Mouse (Mus musculus): ENCODE data around the gene Cenpv. TPM values are rescaled to one million over a fixed set of nuclear protein-coding genes. Genes with fewer than 3 reads are reported as not detected.

The Cenpv gene
- polyA plus RNA-seq (2014; fragmentation: Nextera tagmentation; extraction: Ambion mirVana) = 44.2 and 50.0 TPM in 2 replicates

DNA sequence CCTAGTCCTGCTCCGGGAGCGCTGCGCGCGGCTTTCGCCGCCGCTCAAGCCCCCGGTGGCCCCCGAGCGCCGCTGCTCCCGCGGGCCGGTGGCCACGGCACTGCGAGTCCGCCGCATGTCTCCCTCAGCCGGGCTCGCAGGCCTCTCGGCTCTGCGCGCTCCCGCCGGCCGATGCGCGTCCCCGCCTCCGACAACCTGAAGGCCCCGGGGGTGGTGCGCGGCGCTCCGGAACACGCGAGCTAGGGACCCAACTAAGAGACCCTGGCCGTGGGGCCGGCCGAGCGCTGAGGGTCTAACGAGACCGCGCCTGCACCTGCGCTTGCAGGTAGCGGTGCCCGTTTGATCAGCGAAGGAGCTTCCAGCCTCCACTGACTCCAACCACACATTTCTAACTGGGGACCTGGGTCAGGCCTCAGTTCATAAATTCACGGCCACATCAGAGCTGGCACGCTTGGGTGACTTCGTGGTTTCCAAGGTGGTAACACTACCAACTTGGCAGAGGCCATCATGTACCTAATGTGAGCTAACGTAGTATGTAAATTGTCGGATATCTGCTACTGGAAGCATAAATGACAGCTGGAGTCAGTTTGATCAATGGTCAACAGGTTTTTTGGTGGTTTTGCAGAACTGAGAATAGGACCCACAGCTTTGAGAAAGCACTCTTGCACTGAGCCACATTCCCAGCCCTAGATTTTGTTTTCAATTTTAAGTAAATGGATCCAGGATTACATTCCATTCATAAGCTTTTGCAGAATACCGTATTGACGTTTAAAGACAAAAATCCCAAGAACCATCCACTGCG is at the start of gene Cenpv:
Gene Cenpv, minus strand, starts transcription at position 173 of the 802 bp plus-strand sequence.
- DNase-seq (ENCODE audit: low spot score) = peak; percentile 83
- Histone ChIP-seq H3K4me3 (ENCODE audit: low read depth, low read length) (peak within 1 kb of the TSS; percentile 61), H3K27me3 (ENCODE audit: control insufficient read depth, insufficient read depth, low read length) (no peaks in the 10 kb centered on the region), H3K4me2 (replicated peaks; ENCODE audit: low read depth, low read length) (peak within 1 kb of the TSS; percentile 92), H3K4me1 (replicated peaks; ENCODE audit: control insufficient read depth, insufficient read depth, low read length) (no peaks in the 10 kb centered on the region), H3K9ac (ENCODE audit: low read depth, low read length) (peak within 1 kb of the TSS; percentile 96), H3K27ac (ENCODE audit: low read depth, low read length) (peak within 1 kb of the TSS; percentile 37), H3K9me3 (ENCODE audit: control insufficient read depth, low read length) (no peaks in the 10 kb centered on the region), H3K36me3 (ENCODE audit: control insufficient read depth, insufficient read depth, low read length) (no peaks in the 10 kb centered on the region)
- 9% methylated on average over 33 of the region's 57 CpGs for WGBS
- ATAC-seq (ENCODE audit: low FRiP score) = peak; percentile 86

DNA sequence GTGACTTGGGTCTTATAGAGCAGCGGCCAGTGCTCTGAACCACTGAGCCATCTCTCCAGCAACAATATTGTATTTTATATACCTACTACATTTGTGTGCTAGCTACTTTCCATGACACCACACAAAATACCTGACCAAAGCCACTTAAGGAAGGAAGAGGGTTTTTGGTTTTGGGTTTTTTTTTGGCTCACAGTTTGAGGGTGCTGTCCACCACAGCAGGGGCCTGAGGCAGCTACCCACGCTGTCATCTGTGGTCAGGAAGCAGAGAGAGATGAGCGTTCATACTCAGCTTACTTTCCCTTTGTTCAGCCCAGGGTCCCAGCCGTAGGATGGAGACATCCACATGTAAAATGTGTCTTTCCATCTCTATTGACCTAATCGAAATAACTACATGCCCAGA is 48.0 kb upstream of the Cenpv start:
- H3K27ac ChIP-seq (ENCODE audit: low read depth, low read length) = no peak overlapping the region
- H3K9ac ChIP-seq (ENCODE audit: low read depth, low read length) = no peak overlapping the region
- no peaks in the 10 kb centered on the region for H3K36me3 ChIP-seq (ENCODE audit: control insufficient read depth, insufficient read depth, low read length)
- no peak for DNase-seq (ENCODE audit: low spot score)
- 90% methylated on average over 5 of the region's 5 CpGs for WGBS
- no peaks in the 10 kb centered on the region for H3K27me3 ChIP-seq (ENCODE audit: control insufficient read depth, insufficient read depth, low read length)
- no peaks in the 10 kb centered on the region for H3K9me3 ChIP-seq (ENCODE audit: control insufficient read depth, low read length)
- H3K4me3 ChIP-seq (ENCODE audit: low read depth, low read length) = no peak overlapping the region
- H3K4me1 ChIP-seq (replicated peaks; ENCODE audit: control insufficient read depth, insufficient read depth, low read length) = no peaks in the 10 kb centered on the region
- ATAC-seq (ENCODE audit: low FRiP score) = no peak
- H3K4me2 ChIP-seq (replicated peaks; ENCODE audit: low read depth, low read length) = no peak overlapping the region

DNA sequence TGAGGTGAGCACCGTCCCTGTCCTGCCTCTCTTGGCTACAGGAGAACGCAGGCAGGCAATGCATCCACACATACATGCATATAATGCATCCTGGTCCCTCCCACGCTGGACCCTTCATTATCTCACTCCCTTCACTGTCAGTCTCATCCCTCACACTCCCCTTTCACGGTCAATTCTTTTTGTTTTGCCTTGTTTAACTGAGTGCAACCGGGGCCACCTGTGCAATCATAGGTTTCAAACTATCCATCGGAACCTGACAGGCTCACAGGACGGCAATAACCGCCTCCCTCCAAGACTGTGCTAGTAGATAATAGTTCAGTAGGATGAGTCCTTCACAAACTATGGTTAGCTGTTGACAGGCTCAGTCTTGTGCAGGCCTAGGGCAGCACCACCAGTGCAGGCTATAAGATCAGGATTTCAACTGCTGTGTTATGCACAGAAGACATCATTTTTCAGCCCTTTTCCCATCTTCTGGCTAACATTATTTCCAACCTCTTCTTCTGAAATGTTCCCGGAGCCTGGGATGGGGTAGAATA is 45.7 kb upstream of the Cenpv start:
- 85% methylated on average over 9 of the region's 9 CpGs for WGBS
- no peak overlapping the region for H3K27ac ChIP-seq (ENCODE audit: low read depth, low read length)
- H3K4me2 ChIP-seq (replicated peaks; ENCODE audit: low read depth, low read length) = no peak overlapping the region
- DNase-seq (ENCODE audit: low spot score) (no peak), ATAC-seq (ENCODE audit: low FRiP score) (no peak)
- H3K27me3 ChIP-seq (ENCODE audit: control insufficient read depth, insufficient read depth, low read length) = no peaks in the 10 kb centered on the region
- no peak overlapping the region for H3K4me3 ChIP-seq (ENCODE audit: low read depth, low read length)
- H3K9me3 ChIP-seq (ENCODE audit: control insufficient read depth, low read length) = no peaks in the 10 kb centered on the region
- no peaks in the 10 kb centered on the region for H3K36me3 ChIP-seq (ENCODE audit: control insufficient read depth, insufficient read depth, low read length)
- no peak overlapping the region for H3K9ac ChIP-seq (ENCODE audit: low read depth, low read length)
- no peaks in the 10 kb centered on the region for H3K4me1 ChIP-seq (replicated peaks; ENCODE audit: control insufficient read depth, insufficient read depth, low read length)

DNA sequence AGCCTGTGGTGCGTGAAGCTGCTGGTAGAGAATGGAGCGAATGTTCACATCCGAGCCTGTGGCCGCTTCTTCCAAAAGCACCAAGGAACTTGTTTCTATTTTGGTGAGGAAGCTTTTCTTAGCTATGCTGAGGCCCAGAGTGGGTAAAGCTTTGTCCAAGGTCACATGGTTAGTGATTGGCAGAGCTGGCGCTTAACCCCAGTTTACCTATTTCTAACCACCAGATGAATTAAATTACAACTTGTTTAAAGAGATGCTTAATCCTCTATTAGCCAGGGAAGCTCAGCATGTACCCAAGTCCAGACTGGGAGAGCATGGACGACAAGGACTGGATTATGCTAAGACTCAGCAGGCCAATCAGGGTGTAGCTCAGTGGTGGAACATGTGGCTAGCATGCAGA is 44.0 kb upstream of the Cenpv start:
- WGBS = 71% methylated on average over 6 of the region's 6 CpGs
- no peak overlapping the region for H3K9ac ChIP-seq (ENCODE audit: low read depth, low read length)

DNA sequence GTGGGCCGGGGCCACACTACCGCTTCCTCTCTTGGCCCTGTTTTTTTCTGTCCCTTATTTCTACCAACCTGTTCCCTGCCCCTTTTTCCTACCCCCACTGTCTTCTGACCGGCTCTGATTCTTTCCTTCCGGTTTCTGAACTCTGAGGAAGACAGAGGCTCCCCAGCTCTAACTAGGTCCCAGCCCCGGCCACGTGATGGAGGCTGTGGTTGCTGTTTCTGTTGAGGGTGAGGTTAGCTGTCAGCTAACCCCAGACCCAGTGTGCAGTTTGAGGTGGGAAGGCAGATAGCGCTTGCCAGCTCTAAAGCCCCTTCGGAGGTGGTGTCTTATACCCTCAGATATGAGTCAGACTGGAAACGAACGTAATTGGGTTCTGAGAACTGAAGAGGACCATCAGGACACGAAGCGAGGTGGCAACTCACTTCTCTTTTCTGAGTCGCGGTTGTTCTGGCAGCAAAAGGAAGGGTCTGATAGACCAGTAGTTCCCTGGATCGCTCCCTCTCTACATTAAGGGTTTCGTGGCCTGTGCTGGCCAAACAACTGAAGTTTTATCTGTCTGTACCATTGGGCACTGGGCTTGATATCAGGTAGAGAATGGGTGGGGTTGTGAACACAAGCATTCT is 37.6 kb upstream of the Cenpv start:
- Histone ChIP-seq H3K9me3 (ENCODE audit: control insufficient read depth, low read length) (no peaks in the 10 kb centered on the region), H3K27ac (ENCODE audit: low read depth, low read length) (no peak overlapping the region), H3K4me1 (replicated peaks; ENCODE audit: control insufficient read depth, insufficient read depth, low read length) (0 out of 2 replicates have a peak, but pooled peaks cover 2% of the 10 kb centered on the region), H3K9ac (ENCODE audit: low read depth, low read length) (peak overlapping the region; percentile 11; the same call in 1 of the 2 replicates), H3K4me2 (replicated peaks; ENCODE audit: low read depth, low read length) (peak overlapping the region; percentile 85; the same call in 1 of the 2 replicates), H3K27me3 (ENCODE audit: control insufficient read depth, insufficient read depth, low read length) (peaks cover 4% of the 10 kb centered on the region; the same call in 1 of the 2 replicates), H3K36me3 (ENCODE audit: control insufficient read depth, insufficient read depth, low read length) (no peaks in the 10 kb centered on the region), H3K4me3 (ENCODE audit: low read depth, low read length) (peak overlapping the region; percentile 47; the same call in 1 of the 2 replicates)
- ATAC-seq (ENCODE audit: low FRiP score) (no peak), DNase-seq (ENCODE audit: low spot score) (no peak)
- 67% methylated on average over 16 of the region's 16 CpGs for whole genome bisulfite sequencing

More for the DNA sequence above, 44.0 kb upstream of the Cenpv start:
- Histone ChIP-seq H3K27ac (ENCODE audit: low read depth, low read length) (no peak overlapping the region), H3K9me3 (ENCODE audit: control insufficient read depth, low read length) (no peaks in the 10 kb centered on the region), H3K4me3 (ENCODE audit: low read depth, low read length) (no peak overlapping the region), H3K4me1 (replicated peaks; ENCODE audit: control insufficient read depth, insufficient read depth, low read length) (no peaks in the 10 kb centered on the region), H3K36me3 (ENCODE audit: control insufficient read depth, insufficient read depth, low read length) (no peaks in the 10 kb centered on the region), H3K4me2 (replicated peaks; ENCODE audit: low read depth, low read length) (no peak overlapping the region), H3K27me3 (ENCODE audit: control insufficient read depth, insufficient read depth, low read length) (no peaks in the 10 kb centered on the region)
- ATAC-seq (ENCODE audit: low FRiP score) (no peak), DNase-seq (ENCODE audit: low spot score) (no peak)

DNA sequence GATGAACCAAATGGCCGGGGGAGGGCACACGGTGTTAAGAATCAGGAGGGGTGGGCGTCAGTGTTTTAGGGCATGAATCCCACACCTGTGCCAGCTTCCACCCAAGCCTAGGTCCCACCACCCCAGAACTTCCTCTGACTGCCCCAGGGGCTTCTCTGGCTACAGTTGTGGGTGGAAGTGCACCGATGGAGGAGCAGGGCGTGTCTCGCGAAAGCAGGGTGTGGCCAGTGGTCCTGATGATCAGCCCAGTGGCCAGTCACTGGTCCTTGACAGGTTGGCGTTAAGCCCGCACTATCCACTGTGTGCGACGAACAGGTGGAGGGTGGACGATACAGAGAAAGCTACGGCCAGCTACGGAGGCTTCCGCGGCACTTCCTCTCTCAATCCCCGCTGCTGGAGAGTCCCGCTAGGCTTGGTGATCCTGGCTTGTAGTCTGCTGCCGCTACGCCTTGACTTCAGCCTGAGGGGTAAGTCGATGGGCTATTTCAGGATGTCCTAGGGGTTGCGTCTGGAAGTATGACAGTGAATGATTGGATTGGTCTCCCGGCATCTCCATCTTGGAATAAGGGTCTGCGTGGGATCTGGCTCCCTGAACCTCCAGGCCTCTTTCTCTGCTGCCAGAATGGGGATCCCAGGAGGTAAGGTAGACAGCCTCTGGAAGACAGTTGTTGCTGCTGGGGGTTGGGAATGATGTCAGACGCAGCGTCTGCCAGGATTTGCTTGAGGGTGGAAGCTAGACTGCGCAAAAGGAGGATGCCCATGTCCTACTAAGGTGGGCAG is 36.8 kb upstream of the Cenpv start:
- H3K27ac ChIP-seq (ENCODE audit: low read depth, low read length) = no peak overlapping the region
- H3K4me1 ChIP-seq (replicated peaks; ENCODE audit: control insufficient read depth, insufficient read depth, low read length) = 0 out of 2 replicates have a peak, but pooled peaks cover 2% of the 10 kb centered on the region
- DNase-seq (ENCODE audit: low spot score) = peak; percentile 60
- ATAC-seq (ENCODE audit: low FRiP score) = peak; percentile 71
- no peaks in the 10 kb centered on the region for H3K9me3 ChIP-seq (ENCODE audit: control insufficient read depth, low read length)
- 6% methylated on average over 27 of the region's 27 CpGs for WGBS
- H3K4me3 ChIP-seq (ENCODE audit: low read depth, low read length) = peak overlapping the region; percentile 47
- no peaks in the 10 kb centered on the region for H3K36me3 ChIP-seq (ENCODE audit: control insufficient read depth, insufficient read depth, low read length)
- peak overlapping the region; percentile 40 for H3K9ac ChIP-seq (ENCODE audit: low read depth, low read length)
- H3K27me3 ChIP-seq (ENCODE audit: control insufficient read depth, insufficient read depth, low read length) = peaks cover 4% of the 10 kb centered on the region; the same call in 1 of the 2 replicates
- peak overlapping the region; percentile 85 for H3K4me2 ChIP-seq (replicated peaks; ENCODE audit: low read depth, low read length)

DNA sequence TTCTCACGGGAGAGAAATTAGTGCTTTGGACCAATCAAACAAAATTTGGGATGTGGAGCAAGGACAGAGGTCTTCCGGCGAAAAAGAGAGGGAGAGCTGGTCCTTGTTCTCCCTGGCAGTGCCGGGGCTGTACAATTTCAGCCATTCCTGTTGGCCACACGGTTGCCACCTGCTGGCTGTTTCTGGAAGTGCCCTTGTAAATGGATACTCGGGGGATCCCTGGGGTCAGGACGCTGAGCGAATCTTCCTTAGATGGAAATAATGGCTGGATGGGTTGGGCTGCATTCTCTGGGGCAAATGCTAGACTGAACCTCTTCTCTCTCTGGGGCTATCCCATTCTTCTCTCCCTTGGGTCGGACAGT is 36.2 kb upstream of the Cenpv start:
- Histone ChIP-seq H3K27ac (ENCODE audit: low read depth, low read length) (no peak overlapping the region), H3K4me2 (replicated peaks; ENCODE audit: low read depth, low read length) (peak overlapping the region; percentile 85), H3K9me3 (ENCODE audit: control insufficient read depth, low read length) (no peaks in the 10 kb centered on the region), H3K4me1 (replicated peaks; ENCODE audit: control insufficient read depth, insufficient read depth, low read length) (0 out of 2 replicates have a peak, but pooled peaks cover 2% of the 10 kb centered on the region), H3K36me3 (ENCODE audit: control insufficient read depth, insufficient read depth, low read length) (no peaks in the 10 kb centered on the region), H3K9ac (ENCODE audit: low read depth, low read length) (peak overlapping the region; percentile 40), H3K4me3 (ENCODE audit: low read depth, low read length) (peak overlapping the region; percentile 47), H3K27me3 (ENCODE audit: control insufficient read depth, insufficient read depth, low read length) (peaks cover 4% of the 10 kb centered on the region; the same call in 1 of the 2 replicates)
- ATAC-seq (ENCODE audit: low FRiP score) (peak; percentile 69), DNase-seq (ENCODE audit: low spot score) (peak; percentile 95)
- WGBS = 3% methylated on average over 9 of the region's 9 CpGs

DNA sequence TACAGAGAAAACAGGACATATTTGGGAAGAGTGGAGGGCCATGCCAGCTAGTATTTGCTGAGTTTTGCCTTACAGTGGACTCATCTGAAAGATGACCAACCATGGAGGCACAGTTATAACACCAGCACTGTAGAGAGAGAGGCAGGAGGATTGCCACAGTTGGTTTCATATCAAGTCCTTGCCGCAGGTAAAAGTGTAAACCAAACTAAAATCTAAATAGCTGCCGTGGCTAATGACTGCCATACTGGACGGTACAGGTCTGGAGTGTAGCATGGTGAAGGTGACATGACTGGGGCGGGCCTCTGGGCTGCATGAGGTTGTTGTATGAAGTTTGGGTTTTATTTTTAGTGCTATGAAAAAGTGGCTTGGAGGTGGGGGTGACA is 35.6 kb upstream of the Cenpv start:
- H3K4me2 ChIP-seq (replicated peaks; ENCODE audit: low read depth, low read length) = no peak overlapping the region
- no peak for ATAC-seq (ENCODE audit: low FRiP score)
- H3K4me3 ChIP-seq (ENCODE audit: low read depth, low read length) = no peak overlapping the region
- H3K9me3 ChIP-seq (ENCODE audit: control insufficient read depth, low read length) = no peaks in the 10 kb centered on the region
- WGBS = 84% methylated on average over 4 of the region's 4 CpGs
- H3K9ac ChIP-seq (ENCODE audit: low read depth, low read length) = no peak overlapping the region
- 0 out of 2 replicates have a peak, but pooled peaks cover 2% of the 10 kb centered on the region for H3K4me1 ChIP-seq (replicated peaks; ENCODE audit: control insufficient read depth, insufficient read depth, low read length)
- H3K27ac ChIP-seq (ENCODE audit: low read depth, low read length) = no peak overlapping the region
- peaks cover 4% of the 10 kb centered on the region; the same call in 1 of the 2 replicates for H3K27me3 ChIP-seq (ENCODE audit: control insufficient read depth, insufficient read depth, low read length)
- DNase-seq (ENCODE audit: low spot score) = no peak
- no peaks in the 10 kb centered on the region for H3K36me3 ChIP-seq (ENCODE audit: control insufficient read depth, insufficient read depth, low read length)

Measured in hindbrain, embryonic 11.5 days (tissue).